Mouse (Mus musculus): ENCODE results near the gene Hdac8. TPM values are rescaled to one million over a fixed set of nuclear protein-coding genes. Genes with fewer than 3 reads are reported as not detected.

Hdac8 gene
- polyA plus RNA-seq, 1 experiment from 2014 or later: 7.8 TPM

DNA sequence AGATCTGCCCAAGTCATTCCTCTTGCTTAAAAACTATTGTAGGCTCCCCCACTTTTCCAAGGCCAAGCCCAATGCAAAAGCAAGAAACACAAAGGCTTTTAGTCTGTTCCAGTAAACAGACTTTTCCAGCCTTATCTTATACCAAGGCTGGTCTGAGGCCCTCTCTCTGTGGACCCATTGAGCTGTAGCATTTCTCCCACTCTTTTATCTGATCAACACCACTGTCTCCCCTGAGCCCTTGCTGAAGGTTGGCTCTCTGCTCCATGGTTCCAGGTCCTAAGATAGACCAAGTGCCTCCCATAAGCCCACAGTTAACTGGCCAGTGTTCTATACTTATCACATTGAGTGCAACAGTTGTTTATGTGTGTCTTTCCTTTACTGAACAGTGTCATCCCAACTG lies 185.9 kb downstream of the Hdac8 start:
- Histone ChIP-seq H3K27ac (no peak overlapping the region), H3K9me3 (no peaks in the 10 kb centered on the region), H3K27me3 (replicated peaks) (peaks cover 10% of the 10 kb centered on the region)

DNA sequence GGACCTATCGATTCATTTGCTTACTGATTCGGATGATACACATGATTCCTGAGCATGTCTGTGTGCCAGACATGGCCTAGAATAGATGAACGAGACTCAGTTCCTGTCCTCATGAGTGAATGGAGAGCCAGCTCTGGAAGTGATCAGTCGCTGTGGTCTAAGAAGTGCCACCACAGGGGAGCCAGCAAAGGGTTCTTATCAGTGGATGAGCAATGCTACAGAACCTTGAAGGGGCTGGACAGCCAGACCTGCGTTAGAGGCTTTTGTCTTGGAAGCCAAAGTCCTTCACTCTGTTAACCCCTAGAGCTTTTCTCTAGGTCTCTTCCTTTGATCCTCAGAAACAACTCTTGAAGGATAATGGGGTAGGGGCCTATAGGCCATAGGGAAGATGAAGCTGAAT lies 186.4 kb downstream of the Hdac8 start:
- no peak overlapping the region for H3K9ac ChIP-seq
- no peak for ATAC-seq (replicated peaks)
- H3K4me3 ChIP-seq: no peak overlapping the region
- H3K36me3 ChIP-seq (replicated peaks): no peaks in the 10 kb centered on the region
- H3K9me3 ChIP-seq: no peaks in the 10 kb centered on the region
- WGBS: 81% methylated on average over 5 of the region's 5 CpGs
- H3K4me2 ChIP-seq: no peak overlapping the region
- no peaks in the 10 kb centered on the region for H3K4me1 ChIP-seq
- peaks cover 10% of the 10 kb centered on the region for H3K27me3 ChIP-seq (replicated peaks)
- no peak overlapping the region for H3K27ac ChIP-seq

More for the DNA sequence above, 185.9 kb downstream of the Hdac8 start:
- H3K4me3 ChIP-seq: no peak overlapping the region
- H3K9ac ChIP-seq: no peak overlapping the region
- H3K4me2 ChIP-seq: no peak overlapping the region
- no peak for ATAC-seq (replicated peaks)
- no peaks in the 10 kb centered on the region for H3K36me3 ChIP-seq (replicated peaks)
- H3K4me1 ChIP-seq: no peaks in the 10 kb centered on the region

DNA sequence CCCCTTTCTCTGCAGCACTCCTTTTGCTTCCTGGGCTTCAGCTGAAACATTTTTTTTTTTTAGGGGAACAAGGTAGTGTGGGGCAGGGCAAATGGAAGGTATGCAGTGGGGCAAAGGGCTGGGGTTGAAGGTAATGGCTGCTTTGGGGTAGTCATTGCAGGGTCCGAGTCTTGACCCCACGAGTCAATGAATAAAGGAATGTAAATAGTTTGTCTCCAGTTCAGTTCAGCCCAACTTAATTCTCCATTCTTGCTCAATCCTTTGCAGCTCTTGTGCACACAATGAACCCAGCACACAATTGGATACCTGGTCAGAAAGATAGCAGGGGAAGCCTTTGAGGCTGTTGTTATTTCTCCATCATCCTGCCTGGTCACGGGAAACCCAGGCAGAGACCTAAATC lies 194.0 kb downstream of the Hdac8 start:
- no peaks in the 10 kb centered on the region for H3K9me3 ChIP-seq
- H3K27ac ChIP-seq: no peak overlapping the region
- no peak for ATAC-seq (replicated peaks)
- no peak overlapping the region for H3K4me3 ChIP-seq
- H3K4me1 ChIP-seq: no peaks in the 10 kb centered on the region
- H3K36me3 ChIP-seq (replicated peaks): no peaks in the 10 kb centered on the region
- no peak overlapping the region for H3K4me2 ChIP-seq
- no peak overlapping the region for H3K9ac ChIP-seq
- peaks cover 14% of the 10 kb centered on the region for H3K27me3 ChIP-seq (replicated peaks)
- 79% methylated on average over 3 of the region's 3 CpGs for WGBS

DNA sequence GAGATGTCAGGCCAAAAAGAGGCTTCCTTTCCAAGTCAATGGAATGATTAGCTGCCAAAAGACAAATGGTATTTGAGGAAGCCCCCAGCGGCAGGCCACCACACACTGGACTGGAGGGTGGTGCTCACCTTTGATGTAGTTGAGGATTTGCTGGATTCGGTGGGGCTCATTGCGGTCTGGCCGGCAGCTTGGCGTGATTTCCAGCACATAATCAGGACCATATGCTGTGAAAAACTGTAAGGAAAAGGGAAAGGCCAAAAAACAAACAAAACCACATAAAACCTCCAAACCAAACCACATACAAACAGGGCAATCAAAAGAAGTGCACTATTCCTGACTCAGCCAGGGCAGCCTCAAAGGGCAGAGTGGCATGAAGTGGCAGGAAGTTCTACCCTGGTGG lies 197.6 kb downstream of the Hdac8 start:
- Histone ChIP-seq H3K4me2 (no peak overlapping the region), H3K9me3 (no peaks in the 10 kb centered on the region), H3K9ac (no peak overlapping the region), H3K36me3 (replicated peaks) (no peaks in the 10 kb centered on the region), H3K4me1 (no peaks in the 10 kb centered on the region), H3K27ac (no peak overlapping the region), H3K27me3 (replicated peaks) (peaks cover 24% of the 10 kb centered on the region), H3K4me3 (no peak overlapping the region)
- 86% methylated on average over 5 of the region's 5 CpGs for whole genome bisulfite sequencing
- no peak for ATAC-seq (replicated peaks)

DNA sequence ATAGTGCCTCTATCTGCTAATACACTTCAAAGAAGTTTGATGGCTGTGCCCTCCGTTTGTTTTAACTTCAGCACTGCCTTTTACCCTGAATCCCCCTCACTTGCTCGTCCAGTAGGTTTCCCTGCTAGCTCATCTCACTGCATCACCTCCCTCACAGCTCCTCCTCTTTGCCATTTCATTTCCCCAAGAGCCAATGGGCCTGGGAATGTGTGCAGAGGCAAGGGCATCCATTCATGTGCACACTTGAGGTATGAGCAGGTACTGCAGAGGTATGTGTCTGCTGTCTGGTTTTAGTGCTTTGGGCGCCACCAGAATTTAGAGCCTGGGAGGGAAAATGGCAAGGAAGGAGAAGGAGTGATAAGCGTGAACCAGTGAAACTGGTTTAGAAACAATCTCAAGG lies 199.4 kb downstream of the Hdac8 start:
- Histone ChIP-seq H3K9ac (no peak overlapping the region), H3K4me2 (no peak overlapping the region), H3K27ac (no peak overlapping the region), H3K27me3 (replicated peaks) (peaks cover 24% of the 10 kb centered on the region), H3K4me3 (no peak overlapping the region), H3K9me3 (no peaks in the 10 kb centered on the region), H3K4me1 (no peaks in the 10 kb centered on the region), H3K36me3 (replicated peaks) (no peaks in the 10 kb centered on the region)
- WGBS: 75% methylated on average over 4 of the region's 4 CpGs
- ATAC-seq (replicated peaks): no peak

DNA sequence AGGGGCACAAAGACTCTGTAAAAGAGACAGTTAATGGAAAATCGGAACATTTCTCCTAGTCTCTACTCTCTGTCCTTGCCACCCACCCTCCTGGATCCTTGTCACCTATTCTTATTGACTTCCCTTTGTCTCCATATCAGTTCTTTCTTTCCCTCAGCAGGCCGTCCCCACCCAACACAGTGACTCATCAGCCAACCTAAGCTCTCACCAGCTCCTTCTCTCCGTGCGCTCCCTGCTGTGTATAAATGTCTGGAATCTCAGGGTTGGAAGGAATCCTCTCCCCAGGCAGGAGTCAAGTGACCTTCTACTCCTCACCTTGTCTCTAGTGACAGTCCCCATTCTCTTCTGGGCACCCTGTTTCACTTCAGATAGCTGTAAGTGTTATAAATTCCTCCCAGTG lies 200.2 kb downstream of the Hdac8 start:
- Histone ChIP-seq H3K9me3 (no peaks in the 10 kb centered on the region), H3K4me2 (no peak overlapping the region), H3K27me3 (replicated peaks) (peaks cover 24% of the 10 kb centered on the region), H3K36me3 (replicated peaks) (no peaks in the 10 kb centered on the region), H3K4me1 (no peaks in the 10 kb centered on the region), H3K4me3 (no peak overlapping the region), H3K27ac (no peak overlapping the region), H3K9ac (no peak overlapping the region)
- no peak for ATAC-seq (replicated peaks)
- WGBS: 69% methylated on average over 4 of the region's 4 CpGs

DNA sequence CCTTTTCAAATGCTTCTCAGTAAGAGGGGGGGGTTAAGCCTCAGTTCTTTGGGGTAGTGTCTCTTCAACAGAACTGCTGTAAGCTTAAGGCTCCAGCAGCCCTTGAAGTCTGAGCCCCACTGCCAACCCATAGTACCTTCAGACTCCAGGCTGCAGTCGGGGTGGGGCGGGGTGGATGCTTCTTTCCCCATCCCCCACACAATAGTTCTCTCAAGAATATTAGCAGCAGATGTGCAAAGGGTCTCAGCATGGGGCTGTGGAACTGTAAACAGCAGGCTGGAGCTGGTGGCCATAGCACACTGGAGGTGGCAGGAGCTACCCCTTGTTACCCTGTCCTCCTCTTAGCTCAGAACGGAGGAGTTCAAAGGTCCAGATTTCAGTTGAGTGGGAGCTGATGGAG lies 202.7 kb downstream of the Hdac8 start:
- WGBS: 54% methylated on average over 3 of the region's 3 CpGs
- Histone ChIP-seq H3K27me3 (replicated peaks) (peaks cover 13% of the 10 kb centered on the region), H3K4me2 (no peak overlapping the region), H3K27ac (no peak overlapping the region), H3K9me3 (no peaks in the 10 kb centered on the region), H3K9ac (no peak overlapping the region), H3K36me3 (replicated peaks) (no peaks in the 10 kb centered on the region), H3K4me3 (no peak overlapping the region), H3K4me1 (no peaks in the 10 kb centered on the region)
- no peak for ATAC-seq (replicated peaks)

DNA sequence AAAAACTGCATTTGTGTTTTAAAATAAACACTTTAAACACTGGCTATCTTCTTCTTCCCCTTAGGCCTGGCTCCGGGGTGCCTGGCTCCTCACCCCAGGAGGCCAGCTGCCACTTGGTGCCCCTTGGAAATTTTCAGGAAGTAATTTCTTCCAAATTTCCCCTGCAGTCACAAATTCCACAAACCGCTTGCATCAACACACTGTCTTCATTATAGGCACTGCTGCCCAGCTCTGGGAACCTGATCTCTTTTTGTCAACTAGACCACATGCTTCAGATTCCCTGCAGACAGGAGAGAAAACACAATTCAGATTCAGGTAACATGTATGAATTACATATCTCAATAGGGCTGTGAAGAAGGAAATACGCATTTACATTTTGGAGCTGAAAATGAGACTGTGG lies 220.3 kb downstream of the Hdac8 start:
- Histone ChIP-seq H3K9me3 (no peaks in the 10 kb centered on the region), H3K27ac (no peak overlapping the region), H3K4me1 (no peaks in the 10 kb centered on the region), H3K4me2 (no peak overlapping the region), H3K9ac (no peak overlapping the region), H3K4me3 (no peak overlapping the region), H3K27me3 (replicated peaks) (peaks cover 11% of the 10 kb centered on the region), H3K36me3 (replicated peaks) (no peaks in the 10 kb centered on the region)
- ATAC-seq (replicated peaks): no peak
- 79% methylated on average over 3 of the region's 3 CpGs for WGBS

DNA sequence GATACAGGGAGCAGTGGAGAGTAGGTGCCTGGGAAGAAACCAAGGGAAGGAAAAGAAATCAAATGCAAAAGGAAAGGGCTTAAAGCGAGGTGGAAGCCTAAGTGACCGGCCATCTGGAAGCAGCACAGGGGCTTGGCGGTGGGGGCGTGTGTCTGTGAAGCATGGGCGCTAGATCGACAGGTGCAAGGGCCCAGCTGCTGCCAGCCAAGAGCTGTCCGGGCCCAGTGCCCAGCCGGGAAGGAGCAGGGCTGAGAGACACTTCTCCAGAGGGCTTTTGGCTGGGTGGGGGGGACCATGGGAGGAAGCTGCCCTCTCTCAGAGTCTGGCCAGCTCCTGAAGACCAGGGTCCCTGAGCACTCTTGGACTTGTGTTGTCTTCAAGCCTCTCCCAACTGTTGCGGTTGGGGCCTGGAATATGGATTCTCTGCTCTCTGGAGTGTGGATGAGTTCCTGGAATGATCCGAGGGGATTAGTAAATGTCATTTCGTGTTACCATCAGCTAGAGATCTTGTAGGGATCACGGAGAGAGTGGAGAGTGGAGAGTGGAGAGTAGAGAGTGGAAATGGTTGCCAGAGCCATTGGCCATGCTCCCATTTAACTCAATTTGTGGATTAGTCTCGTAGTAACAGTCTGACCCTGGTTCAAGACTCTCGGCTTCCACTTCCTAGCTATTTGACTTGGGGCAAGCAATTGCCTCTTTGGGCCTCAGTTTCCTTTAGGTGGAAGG lies 242.4 kb downstream of the Hdac8 start:
- H3K4me2 ChIP-seq: no peak overlapping the region
- no peaks in the 10 kb centered on the region for H3K9me3 ChIP-seq
- ATAC-seq (replicated peaks): no peak
- H3K4me3 ChIP-seq: no peak overlapping the region
- H3K9ac ChIP-seq: no peak overlapping the region
- WGBS: 83% methylated on average over 14 of the region's 14 CpGs
- no peak overlapping the region for H3K27ac ChIP-seq
- no peaks in the 10 kb centered on the region for H3K4me1 ChIP-seq
- peaks cover 3% of the 10 kb centered on the region for H3K27me3 ChIP-seq (replicated peaks)
- no peaks in the 10 kb centered on the region for H3K36me3 ChIP-seq (replicated peaks)

DNA sequence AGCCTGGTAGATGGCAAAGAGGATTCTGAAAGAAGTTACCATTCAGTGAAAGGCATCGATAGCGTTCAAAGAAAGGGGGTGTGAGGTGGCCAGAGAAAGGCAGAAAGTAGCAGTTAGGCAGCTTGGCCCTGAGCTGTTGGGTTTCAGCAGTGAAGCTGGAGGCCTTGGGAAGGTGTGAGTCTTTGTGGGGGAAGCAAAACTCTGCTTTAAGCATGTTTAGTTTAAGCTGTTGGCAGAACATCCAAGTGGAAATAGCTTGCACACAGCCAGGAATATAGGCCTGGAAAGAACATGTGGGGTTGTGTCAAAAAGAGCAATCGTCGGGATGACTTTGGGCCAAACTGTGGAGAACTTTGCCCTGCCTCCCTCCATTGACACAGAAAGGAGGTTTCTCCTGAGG lies 245.4 kb downstream of the Hdac8 start:
- H3K27me3 ChIP-seq (replicated peaks): peaks cover 3% of the 10 kb centered on the region
- H3K9ac ChIP-seq: no peak overlapping the region
- H3K4me2 ChIP-seq: no peak overlapping the region
- ATAC-seq (replicated peaks): no peak
- H3K4me3 ChIP-seq: no peak overlapping the region
- WGBS: 91% methylated on average over 4 of the region's 4 CpGs
- no peaks in the 10 kb centered on the region for H3K9me3 ChIP-seq
- no peaks in the 10 kb centered on the region for H3K4me1 ChIP-seq
- no peaks in the 10 kb centered on the region for H3K36me3 ChIP-seq (replicated peaks)
- no peak overlapping the region for H3K27ac ChIP-seq

DNA sequence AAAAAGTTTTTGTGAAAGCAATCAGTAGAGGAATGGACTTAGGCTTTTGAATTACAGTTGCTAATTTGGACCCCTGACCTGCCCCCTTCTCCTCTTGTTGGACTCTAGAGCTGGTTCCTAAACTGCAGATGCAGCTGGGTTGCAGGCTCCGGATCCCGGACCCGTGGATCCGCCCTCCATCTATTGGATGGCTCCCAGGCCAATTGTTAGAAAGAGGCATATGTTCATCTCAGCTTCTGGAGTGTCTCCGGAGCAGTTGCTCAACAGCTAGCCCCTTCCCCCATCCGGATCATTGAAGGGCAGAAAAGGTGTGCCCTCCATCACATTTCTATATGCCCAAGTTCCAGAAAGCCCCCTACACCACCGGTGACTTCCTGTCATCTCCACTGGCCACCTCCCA lies 251.3 kb downstream of the Hdac8 start:
- H3K9ac ChIP-seq: no peak overlapping the region
- peak overlapping the region; percentile 35 for H3K4me3 ChIP-seq
- H3K4me1 ChIP-seq: peaks cover 16% of the 10 kb centered on the region
- peaks cover 22% of the 10 kb centered on the region for H3K27me3 ChIP-seq (replicated peaks)
- WGBS: 22% methylated on average over 7 of the region's 7 CpGs
- no peak for ATAC-seq (replicated peaks)
- H3K9me3 ChIP-seq: no peaks in the 10 kb centered on the region
- H3K27ac ChIP-seq: no peak overlapping the region
- no peaks in the 10 kb centered on the region for H3K36me3 ChIP-seq (replicated peaks)
- peak overlapping the region; percentile 93 for H3K4me2 ChIP-seq

DNA sequence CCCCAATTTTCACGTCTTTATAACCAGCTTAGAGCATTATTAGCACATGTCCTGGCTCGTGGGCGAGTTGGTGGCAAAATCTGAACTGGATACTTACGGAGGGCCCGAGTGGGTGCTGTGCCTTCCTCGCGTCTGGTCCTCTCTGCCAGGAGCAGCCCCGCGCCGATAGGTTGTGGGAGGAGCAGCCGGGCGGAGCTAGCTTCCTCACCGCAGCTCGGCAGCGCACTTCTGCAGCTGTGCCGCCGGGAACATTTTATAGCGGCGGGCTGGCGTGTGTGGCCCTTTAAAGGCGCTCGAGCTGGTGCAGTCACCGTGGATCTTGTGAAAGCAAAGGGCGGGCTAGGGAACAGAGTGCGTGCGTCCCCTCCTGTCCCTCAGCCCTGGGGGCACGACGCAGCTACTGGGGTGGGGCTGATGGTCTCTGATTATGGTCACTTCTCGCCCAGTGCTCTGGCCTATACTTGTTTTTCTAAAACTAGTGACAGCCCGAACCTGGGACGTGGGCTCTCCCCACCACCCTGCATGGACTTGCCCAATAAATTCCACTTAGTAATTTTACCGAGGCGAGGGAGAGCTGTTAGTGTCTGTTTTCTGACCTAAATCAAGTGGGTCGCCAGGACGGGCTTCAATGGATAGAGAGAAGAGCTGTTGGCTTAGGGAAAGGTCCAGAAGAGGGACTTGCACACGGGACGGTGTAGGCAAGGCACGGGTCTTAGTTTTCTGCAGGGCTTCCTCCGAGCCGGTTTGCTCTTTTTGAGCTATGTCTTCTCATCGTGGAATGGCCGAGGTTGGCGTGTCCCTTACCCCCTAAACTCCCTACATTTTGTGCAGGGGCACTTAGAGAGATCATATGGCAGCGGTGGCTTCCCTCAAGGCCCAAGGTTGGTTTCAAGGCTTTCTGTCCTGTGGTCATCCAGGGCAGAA lies 253.0 kb downstream of the Hdac8 start, which contains the start of gene Cited1:
TSS of gene Cited1 (minus strand) at position 245 of the 924 bp plus-strand sequence.
- WGBS: 24% methylated on average over 44 of the region's 44 CpGs
- peak within 1 kb of the TSS; percentile 71 for H3K27ac ChIP-seq
- H3K4me2 ChIP-seq: peak within 1 kb of the TSS; percentile 93
- H3K36me3 ChIP-seq (replicated peaks): no peaks in the 10 kb centered on the region
- H3K9me3 ChIP-seq: no peaks in the 10 kb centered on the region
- H3K4me1 ChIP-seq: peaks cover 16% of the 10 kb centered on the region
- H3K9ac ChIP-seq: peak within 1 kb of the TSS; percentile 38
- peak within 1 kb of the TSS; percentile 56 for H3K4me3 ChIP-seq
- peaks cover 39% of the 10 kb centered on the region for H3K27me3 ChIP-seq (replicated peaks)
- peak; percentile 96 for ATAC-seq (replicated peaks)
